Mouse (Mus musculus) gastrocnemius, postnatal 14 days (tissue): ENCODE results near the gene Acss1. TPM values are rescaled to one million over a fixed set of nuclear protein-coding genes. Genes with fewer than 3 reads are reported as not detected.

Experiments
- DNase-seq: peaks from one replicate; pipeline ENCODE4 v3.0.0; 2021; ENCODE audit warnings: mixed read lengths
- intact Hi-C: fragments of 180-260 bp; cut with DNase I; formaldehyde crosslinking; loops from one replicate; pipeline ENCODE4 v1.15.1; 2025; ENCODE audit warnings: low total_unique reads
- total RNA-seq, 2 experiments: library from RNA; stranded (reverse); gene quantifications; 2 replicates each; pipeline ENCODE4 v1.2.3; 2021

Acss1 gene
- total RNA-seq, 2 experiments from 2014 or later: 12.2 to 25.3 TPM

DNA sequence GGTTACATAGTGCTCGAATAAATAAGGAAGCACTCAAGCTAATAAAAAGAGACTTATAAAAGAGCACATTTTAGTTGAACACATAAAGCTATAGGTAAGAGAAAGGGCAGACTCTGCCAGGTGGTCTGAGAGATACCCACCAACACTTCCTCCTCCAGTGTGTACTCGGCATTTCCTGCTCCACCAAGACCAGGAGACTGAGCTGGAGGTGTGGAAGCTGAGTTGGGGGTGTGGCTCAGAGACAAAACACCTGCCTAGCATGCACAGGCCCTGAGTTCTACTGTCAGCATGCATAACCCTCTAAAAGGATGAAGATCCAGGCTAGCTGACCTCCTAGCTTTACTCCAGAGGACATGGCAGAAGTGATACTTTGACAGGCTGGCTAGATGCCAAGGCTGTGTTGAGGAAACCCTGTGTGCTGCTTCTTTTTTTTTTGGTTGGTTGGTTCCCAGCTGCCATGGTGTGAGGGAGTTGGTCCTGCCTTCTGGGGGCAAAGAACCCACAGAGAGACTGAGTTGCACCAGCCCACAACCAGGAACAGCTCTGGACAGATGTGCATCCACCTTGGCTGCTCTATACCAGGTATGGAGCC, 1.2 kb upstream of the Acss1 start:
- intact Hi-C loops: loop anchor here (5.0 kb wide), 1 partner anchor 238 kb away; the partner anchor contains the start of gene Gins1
- DNase-seq: no peak

DNA sequence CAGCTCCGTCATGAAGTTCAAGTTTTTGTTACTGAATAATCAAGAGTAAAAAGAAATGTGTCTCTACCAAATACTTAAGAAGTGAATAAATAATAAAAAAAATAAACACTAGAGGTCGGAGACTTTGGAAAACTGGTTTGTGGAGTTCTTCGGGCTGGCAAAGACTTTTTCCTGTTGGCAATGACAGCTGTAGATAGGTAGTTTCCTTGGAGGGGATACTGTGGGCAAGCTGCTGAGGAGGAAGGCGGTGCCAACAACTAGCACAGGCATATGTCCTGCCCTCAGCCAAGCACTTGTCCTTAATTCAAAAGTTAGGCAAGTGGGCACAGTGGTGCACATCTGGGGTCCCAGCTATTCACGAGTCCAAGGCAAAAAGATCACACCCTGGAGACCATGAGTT, 656 bp upstream of the Acss1 start:
- intact Hi-C loops: no loop called here
- DNase-seq: no peak

DNA sequence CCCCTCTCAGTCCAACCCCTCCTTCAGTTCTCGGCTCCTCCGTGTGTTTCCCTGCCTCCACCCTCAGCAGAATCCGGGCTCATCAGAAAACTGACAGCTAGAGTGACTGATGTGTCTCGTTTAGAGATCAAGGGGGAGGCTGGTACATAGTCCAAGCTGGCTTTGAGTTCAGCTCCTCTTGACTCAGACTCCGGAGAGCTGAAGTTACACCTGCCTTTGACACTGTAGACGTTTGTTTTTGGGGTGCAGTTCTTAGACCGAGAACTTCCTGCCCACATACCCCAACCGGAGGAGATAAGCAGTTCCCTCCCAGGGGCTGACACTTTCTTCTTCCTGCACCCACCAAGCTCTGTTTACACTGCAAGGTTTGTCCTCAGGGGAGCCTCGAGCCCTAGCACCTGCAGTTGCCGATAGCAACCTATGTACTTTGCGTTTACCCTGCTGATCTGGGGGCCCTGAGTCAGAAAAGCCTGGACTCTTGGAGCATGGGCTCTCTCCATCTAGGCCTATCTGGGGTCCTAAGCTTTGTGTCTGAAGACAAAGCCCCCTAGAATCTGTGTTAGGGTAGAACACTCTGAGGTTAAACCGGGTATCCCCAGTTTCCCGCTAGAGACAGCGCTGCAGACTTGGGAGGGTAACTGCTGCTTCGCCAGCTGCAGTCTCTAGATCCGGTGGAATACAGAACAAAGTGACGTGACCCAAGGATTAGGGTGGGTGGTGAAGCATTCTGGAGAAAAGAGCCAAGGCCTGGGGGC, 1.1 kb downstream of the Acss1 start:
- intact Hi-C loops: no loop called here
- DNase-seq: no peak

GRCm38 (mm10) chr2:150666723-150667064, 1.6 kb downstream of the Acss1 start:
- no peak for DNase-seq
- intact Hi-C loops: no loop called here

DNA sequence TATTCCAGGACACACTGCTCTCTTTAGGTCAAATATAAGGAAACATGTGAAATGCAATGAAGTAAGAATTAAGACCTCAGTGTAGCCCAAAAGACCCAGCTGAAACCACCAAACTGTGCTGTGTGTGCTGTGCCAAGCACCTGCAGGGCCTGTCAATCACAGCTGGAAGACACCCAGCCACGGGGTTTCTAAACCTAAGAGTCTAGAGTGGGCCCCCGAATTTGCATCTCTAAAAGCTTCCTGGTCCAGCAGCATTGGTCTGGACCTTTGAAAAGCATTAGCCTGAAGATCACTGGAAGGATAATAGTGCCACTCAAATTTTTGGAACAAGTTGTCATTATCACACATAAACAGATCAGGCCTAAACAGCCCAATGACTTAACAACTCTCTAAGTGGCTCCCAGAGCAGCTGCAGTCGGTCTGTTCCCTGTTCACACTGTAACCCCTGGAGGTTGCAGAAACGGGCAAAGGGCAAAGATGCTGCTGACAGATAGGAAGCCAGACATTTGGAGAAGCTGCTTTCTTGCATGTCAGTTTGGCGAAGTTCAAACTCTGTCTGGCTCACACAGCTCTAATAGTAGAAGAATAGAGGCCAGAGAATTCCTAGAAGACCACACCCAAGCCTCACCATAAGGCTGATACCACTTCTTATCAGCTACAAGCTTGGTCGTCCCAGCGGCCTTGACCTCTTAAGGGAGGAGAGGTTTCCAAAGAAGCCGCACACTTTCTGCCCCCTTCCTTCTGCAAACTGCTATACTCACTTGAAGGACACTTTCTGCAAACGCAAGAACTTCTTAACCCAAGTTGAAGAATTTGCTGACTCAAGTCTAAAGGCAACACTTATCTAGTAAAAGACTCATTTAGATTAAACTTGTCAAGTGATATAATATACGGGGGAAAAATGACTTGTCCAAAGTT, 2.5 kb downstream of the Acss1 start:
- intact Hi-C loops: no loop called here

DNA sequence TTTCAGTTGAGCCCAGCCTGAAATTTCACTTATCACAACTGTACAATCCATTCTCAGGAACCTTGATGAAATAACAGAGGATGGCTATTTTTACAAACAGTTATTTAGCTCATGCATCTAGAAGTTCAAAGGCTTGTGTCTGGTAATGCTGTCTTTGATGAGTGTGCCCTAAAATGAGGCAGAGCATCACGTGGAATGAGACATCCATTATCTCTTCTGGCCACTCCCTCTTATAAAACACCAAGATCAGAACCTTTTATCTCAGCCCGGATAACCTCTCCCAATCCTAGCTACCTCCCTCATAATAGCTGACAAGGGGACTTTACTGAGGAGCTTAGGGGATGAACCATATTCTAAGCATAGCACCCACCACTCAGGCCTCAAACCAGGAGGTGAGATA, 3.3 kb downstream of the Acss1 start:
- intact Hi-C loops: no loop called here
- DNase-seq: no peak

More for the DNA sequence above, 2.5 kb downstream of the Acss1 start:
- DNase-seq: no peak

GRCm38 (mm10) chr2:150664152-150664920, 4.0 kb downstream of the Acss1 start:
- intact Hi-C loops: no loop called here
- no peak for DNase-seq

DNA sequence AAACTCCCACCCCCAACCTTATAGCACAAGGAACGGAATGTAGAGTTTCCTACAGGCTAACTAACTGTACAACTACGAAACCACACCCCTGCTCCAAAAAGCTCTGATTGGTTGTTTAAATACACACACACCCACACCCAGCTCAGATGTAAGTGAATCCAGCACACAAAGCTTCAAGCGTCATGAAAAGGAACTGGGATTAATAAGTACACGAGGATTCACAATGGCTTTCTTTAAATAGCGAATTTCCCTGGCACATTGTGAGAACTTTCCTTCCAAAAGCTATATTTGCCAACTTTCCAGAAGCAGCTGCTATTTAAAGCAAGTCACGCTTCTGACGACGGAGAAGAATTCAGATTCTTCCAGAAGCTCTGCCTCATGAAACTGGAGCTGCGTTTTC, 5.0 kb downstream of the Acss1 start:
- DNase-seq: no peak
- intact Hi-C loops: no loop called here

DNA sequence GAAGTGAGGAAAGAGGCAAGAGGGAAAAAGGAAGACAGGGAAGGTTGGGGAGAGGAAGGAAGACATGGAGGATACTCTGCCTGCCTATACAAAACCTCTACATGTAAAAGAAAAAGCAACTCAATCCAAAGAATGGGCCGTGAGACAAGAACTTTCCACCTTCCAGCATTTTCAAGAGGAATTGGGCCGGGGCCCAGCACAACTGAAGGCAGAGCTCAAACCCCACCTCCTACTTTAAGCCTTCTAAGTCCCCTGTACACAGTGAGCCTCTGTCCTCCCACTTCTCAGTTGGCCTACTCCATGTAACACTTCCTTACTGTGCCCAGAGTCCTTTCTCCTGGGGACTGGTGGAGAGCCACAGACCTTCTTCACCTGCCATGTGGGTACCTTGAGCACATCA, 6.3 kb downstream of the Acss1 start:
- no peak for DNase-seq
- intact Hi-C loops: no loop called here

DNA sequence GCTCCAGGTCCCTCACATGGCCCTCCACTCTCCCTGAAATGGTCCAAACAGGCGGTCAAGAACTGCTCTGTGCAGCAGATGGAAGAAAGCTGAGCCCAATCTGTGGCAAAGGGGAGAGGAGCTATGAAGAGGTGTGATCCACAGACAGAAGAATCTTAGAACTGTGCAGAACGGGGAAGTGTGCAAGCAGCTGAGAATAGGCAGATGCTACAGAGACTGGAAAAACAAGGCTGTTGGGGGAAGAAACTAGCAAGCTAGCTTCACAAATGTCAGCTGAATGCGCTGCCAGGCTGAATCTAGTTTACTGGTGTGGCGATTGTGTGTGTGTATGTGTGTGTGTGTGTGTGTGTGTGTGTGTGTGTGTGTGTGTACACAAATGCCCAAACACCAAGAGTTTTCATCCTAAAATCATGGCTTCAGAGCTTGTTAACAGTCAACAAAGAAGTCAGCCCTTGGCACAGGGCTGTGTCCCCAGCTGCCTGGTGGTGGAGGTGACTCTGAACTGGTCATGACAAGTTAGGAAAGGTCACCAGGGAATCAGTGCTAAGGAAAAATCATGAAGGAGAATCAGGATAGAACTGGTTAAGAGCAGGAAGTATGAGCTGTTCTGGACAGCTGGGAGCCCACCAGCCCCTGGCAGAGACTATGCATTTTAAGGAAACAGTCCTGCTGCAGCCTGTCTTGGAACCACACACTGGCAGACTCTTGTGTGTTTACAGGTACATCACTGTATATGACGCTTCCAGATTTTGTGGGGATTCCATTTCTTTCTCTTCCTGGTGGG, 7.4 kb downstream of the Acss1 start:
- intact Hi-C loops: no loop called here
- DNase-seq: no peak

DNA sequence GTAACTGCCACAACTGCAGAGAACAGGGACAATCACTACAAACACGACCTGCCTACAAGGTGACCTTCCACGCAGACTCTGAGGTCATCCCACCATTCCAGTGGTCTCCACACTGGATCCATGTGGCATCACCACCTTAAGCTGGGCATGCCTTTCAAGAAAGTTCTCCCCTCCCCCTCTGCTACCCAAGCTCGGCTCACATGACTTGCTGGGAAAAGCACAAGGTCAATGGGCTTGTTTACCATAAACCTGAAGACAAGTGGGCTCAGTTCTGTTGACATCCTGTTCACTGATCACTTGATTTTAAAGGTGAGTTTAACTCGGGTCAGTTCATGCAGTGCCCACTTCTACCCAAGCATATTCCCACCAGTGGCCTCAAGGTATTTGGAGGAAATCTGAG, 8.3 kb downstream of the Acss1 start:
- DNase-seq: no peak
- intact Hi-C loops: no loop called here

GRCm38 (mm10) chr2:150656975-150657768, 11.1 kb downstream of the Acss1 start:
- no peak for DNase-seq
- intact Hi-C loops: no loop called here

DNA sequence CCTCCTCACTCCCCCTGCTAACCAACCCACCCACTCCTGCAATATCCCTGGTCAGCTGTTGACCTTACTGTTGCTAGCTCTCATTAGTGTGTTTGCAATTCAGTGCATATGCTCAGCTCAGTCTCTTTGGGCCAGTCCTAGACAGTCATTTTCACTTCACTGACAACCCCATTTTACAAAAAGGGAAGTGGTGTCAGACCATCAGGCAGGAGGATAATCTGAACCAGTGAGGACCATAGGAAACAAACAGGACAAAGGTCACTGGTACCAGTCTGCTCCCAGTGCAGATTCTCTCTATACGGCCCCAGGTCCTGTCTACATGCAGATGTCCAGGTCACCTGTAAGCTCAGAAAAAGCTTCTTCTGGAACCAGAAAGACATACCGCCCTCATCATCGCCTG, 12.2 kb downstream of the Acss1 start:
- no peak for DNase-seq
- intact Hi-C loops: no loop called here

- DNase-seq: no peak
- intact Hi-C loops: no loop called here
Measured at GRCm38 (mm10) chr2:150655290-150655689, 13.0 kb downstream of the Acss1 start.

DNA sequence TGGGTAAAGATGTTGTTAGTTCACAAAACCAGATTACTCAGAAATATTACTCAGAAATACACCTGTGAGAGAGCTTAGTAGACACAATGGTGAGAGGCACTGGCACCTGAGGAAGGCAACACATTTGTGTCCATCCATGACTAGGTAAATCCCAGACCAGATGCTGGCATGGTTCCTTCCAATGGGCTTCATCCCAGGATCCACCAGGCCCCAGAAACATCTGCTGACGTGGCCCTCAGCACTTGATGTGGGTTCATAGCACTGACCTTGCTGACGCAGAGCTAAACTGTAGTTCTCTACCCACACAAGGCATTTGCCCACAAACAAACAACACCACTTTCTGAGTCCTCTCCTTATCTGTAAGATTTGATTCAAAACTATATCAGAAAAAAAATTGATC, 13.5 kb downstream of the Acss1 start:
- intact Hi-C loops: no loop called here

GRCm38 (mm10) chr2:150651366-150651765, 16.9 kb downstream of the Acss1 start:
- intact Hi-C loops: no loop called here
- no peak for DNase-seq

More for the DNA sequence above, 13.5 kb downstream of the Acss1 start:
- DNase-seq: no peak

DNA sequence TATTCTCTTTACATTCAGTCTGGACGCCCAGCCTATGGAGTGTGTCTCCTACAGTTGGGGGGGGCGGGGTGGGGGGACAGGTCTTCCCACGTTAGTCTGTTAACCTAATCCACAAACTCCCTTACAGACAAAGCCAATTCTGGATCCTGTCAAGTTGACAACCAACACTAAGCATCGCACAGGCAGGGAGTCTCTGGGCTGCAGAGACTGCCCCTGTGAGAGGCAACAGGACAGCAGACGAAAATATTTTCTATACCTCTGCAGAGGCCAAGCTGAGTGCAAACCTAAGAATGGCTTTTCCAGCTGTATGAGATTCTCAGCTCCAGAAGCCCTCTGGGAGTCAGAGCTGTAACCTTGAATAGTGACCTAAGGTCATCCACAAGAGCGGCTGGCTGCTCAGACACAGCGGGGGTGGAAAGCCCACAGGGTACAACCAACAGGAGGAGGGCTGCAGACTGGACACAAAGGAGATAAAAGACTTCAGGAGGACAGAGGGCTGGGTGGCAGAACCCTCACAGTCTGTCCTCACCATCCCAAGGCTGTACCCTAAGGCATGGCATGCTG, 17.7 kb downstream of the Acss1 start:
- DNase-seq: no peak
- intact Hi-C loops: no loop called here
